Mouse (Mus musculus) ES-E14 (cell line): ENCODE measurements at regions not wholly inside any gene's neighbourhood (a gene's known extent, or its start where the extent isn't known, plus 50 kb on each side); places are given as distances from the start of the nearest gene placed in this dataset.

Experiments used
- DNase-seq: peaks from one replicate; pipeline ENCODE4 v3.0.0-alpha.2; 2013; ENCODE audit warnings: low read depth, low spot score
- H3K27ac ChIP-seq: 2 replicates; pipeline ENCODE4 v1.5.1; 2012; ENCODE audit warnings: low read depth, mild to moderate bottlenecking, low read length, moderate library complexity, mixed read lengths; ENCODE audit not compliant: poor library complexity, insufficient read depth, severe bottlenecking
- H3K36me3 ChIP-seq: 2 replicates; pipeline ENCODE4 v1.6.1; 2012; ENCODE audit warnings: mild to moderate bottlenecking, low read length, moderate library complexity, mixed read lengths; ENCODE audit not compliant: control insufficient read depth, poor library complexity, insufficient read depth, severe bottlenecking
- H3K4me1 ChIP-seq, 2 experiments: fragments of 150-350 bp in 1 of 2; sonication (generic) in 1 of 2; 2 replicates each; pipeline ENCODE4 v1.6.1; 2012; ENCODE audit warnings: low read length in 2 of 2, mild to moderate bottlenecking in 1 of 2, mixed read lengths in 1 of 2; ENCODE audit not compliant: control insufficient read depth in 2 of 2, insufficient read depth in 2 of 2, poor library complexity in 1 of 2
- H3K4me3 ChIP-seq, 2 experiments: fragments of 150-350 bp in 1 of 2; sonication (generic) in 1 of 2; 2 replicates each; pipeline ENCODE4 v1.5.1; 2012; ENCODE audit warnings: low read length in 2 of 2, low read depth in 1 of 2, mild to moderate bottlenecking in 1 of 2, mixed read lengths in 1 of 2; ENCODE audit not compliant: insufficient read depth in 1 of 2, poor library complexity in 1 of 2, severe bottlenecking in 1 of 2
- H3K9ac ChIP-seq: 2 replicates; pipeline ENCODE4 v1.6.1; 2012; ENCODE audit warnings: low read depth, mild to moderate bottlenecking, low read length, mixed read lengths; ENCODE audit not compliant: poor library complexity, insufficient read depth, severe bottlenecking
- H3K9me3 ChIP-seq: fragments of 150-350 bp; sonication (generic); 2 replicates; pipeline ENCODE4 v1.6.1; 2012; ENCODE audit warnings: low read depth, mild to moderate bottlenecking, low read length; ENCODE audit not compliant: control insufficient read depth, insufficient read depth
- CHD2 ChIP-seq: IDR thresholded peaks from 2 replicates; pipeline ENCODE4 v1.6.1; 2014; ENCODE audit warnings: mild to moderate bottlenecking, low read depth, low read length, inconsistent platforms
- HCFC1 ChIP-seq: IDR thresholded peaks from 2 replicates; pipeline ENCODE4 v1.6.1; 2012; ENCODE audit warnings: low read length, inconsistent platforms, borderline replicate concordance; ENCODE audit not compliant: insufficient read depth
- MAFK ChIP-seq: IDR thresholded peaks from 2 replicates; pipeline ENCODE4 v1.6.1; 2014; ENCODE audit warnings: mild to moderate bottlenecking, low read depth, low read length, inconsistent platforms; ENCODE audit not compliant: insufficient read depth
- ZC3H11A ChIP-seq: IDR thresholded peaks from 2 replicates; pipeline ENCODE4 v1.6.1; 2012; ENCODE audit warnings: low read depth, mild to moderate bottlenecking, inconsistent platforms, low read length, borderline replicate concordance
- ZNF384 ChIP-seq: IDR thresholded peaks from 2 replicates; pipeline ENCODE4 v1.6.1; 2012; ENCODE audit warnings: low read depth, low read length, inconsistent platforms
- in situ Hi-C, 2 experiments: fragments of 600-800 bp; cut with MboI; formaldehyde crosslinking; loops; one replicate each; pipeline ENCODE4 v1.15.1; 2025; ENCODE audit warnings: low sequenced_read_pairs in 2 of 2, inconsistent platforms in 1 of 2; ENCODE audit not compliant: unreplicated experiment in 2 of 2

DNA sequence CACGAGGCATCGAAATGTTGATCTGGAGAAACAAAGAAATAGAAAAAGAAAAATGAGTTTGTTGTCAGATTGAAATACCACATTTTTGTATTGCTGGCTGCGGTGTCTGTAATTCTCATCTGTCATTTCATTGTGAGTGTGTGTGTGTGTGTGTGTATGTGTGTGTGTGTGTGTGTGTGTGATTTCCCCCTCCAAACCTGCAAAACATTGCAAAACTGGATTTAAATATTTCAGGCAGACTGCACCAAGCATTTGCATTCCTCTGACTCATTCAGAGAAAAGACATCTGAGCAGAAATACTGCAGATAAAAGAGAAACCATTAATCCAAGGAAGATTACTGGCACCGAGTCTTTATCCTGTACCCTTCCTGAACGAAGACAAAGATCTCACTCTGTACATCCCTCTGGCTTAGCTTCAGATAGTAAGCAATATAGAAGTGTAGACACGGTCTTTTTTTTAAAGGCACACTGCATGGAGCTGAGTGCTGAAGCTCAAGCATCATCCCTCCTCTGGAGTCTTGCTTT lies 196.1 kb downstream of the Tmem38b start:
- no peaks in the 10 kb centered on the region for H3K9me3 ChIP-seq
- H3K36me3 ChIP-seq, result no peaks in the 10 kb centered on the region
- H3K27ac ChIP-seq, result no peak overlapping the region
- H3K4me1 ChIP-seq, result no peaks in the 10 kb centered on the region
- no peak for TF ChIP-seq ZNF384
- no peak for TF ChIP-seq CHD2
- TF ChIP-seq ZC3H11A, result no peak
- TF ChIP-seq HCFC1, result no peak
- no peak for TF ChIP-seq MAFK
- no peak overlapping the region for H3K4me3 ChIP-seq
- in situ Hi-C loops, result no loop called here
- no peak for DNase-seq
- H3K9ac ChIP-seq, result no peak overlapping the region

DNA sequence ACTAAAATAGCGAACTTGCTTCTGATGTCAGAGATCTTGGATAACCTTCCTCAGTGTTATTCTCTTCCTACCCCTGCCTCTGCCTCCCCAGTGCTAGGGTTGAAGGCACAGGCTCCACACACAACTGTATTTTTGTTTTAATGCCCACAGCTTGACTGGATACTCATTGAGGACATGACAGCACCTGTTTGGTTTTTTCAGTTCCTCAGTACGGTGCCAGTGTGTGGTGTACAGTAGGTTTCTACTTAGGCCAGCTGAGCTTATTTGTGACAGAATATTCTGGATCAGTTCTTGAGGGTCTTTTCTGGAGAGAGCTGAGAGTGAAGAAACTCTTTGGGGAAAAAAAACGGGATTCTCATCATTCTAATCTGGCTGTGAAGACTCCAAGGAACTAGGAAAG lies 201.1 kb downstream of the Tmem38b start:
- in situ Hi-C loops, result no loop called here
- H3K27ac ChIP-seq, result no peak overlapping the region
- TF ChIP-seq ZNF384 (no peak), HCFC1 (no peak), MAFK (no peak), CHD2 (no peak), ZC3H11A (no peak)

DNA sequence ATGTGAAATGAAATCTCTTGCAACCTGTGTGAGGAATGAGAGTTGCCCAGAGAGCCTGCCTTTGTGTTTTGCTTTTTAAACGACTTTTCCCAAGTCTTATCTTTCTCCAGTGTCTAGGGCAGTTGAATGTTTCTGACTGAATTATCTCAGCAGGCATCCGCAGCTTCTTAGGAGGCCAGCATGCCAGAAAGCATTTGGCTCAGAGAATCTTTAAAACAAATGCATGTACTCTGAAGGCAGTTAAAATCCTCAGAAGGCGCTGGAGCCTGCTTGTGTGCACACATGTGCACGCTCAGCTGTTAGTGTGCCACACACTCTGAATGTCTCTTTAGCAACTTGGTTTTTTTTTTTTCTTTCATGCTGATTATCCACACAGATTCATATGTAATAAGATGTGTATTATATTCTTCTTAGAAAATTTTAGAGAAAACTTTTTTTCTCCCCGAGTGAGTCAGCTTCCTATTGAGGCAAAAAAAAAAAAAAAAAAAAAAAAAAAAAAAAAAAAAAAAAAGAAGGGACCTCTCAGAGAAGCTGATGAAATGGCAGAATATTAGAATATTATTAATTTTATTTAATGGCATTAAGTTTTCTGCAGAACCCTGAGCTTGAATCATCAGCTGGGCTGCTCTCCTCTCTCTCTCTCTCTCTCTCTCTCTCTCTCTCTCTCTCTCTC lies 201.9 kb downstream of the Tmem38b start:
- no peak overlapping the region for H3K9ac ChIP-seq
- H3K4me3 ChIP-seq, result no peak overlapping the region
- H3K36me3 ChIP-seq, result no peaks in the 10 kb centered on the region
- TF ChIP-seq MAFK (no peak), ZC3H11A (no peak), CHD2 (no peak), ZNF384 (peak; percentile 69)
- no peak overlapping the region for H3K27ac ChIP-seq
- no peaks in the 10 kb centered on the region for H3K9me3 ChIP-seq
- peaks cover 0 to 6% of the 10 kb centered on the region in 2 experiments; a peak in 3 of 4 replicates for H3K4me1 ChIP-seq
- in situ Hi-C loops, result no loop called here
- DNase-seq, result no peak

More for the DNA sequence above, 201.1 kb downstream of the Tmem38b start:
- DNase-seq, result no peak
- H3K9me3 ChIP-seq, result no peaks in the 10 kb centered on the region
- no peak overlapping the region for H3K9ac ChIP-seq
- no peaks in the 10 kb centered on the region for H3K36me3 ChIP-seq
- no peaks in the 10 kb centered on the region; a peak in 2 of 4 replicates for H3K4me1 ChIP-seq
- no peak overlapping the region for H3K4me3 ChIP-seq

DNA sequence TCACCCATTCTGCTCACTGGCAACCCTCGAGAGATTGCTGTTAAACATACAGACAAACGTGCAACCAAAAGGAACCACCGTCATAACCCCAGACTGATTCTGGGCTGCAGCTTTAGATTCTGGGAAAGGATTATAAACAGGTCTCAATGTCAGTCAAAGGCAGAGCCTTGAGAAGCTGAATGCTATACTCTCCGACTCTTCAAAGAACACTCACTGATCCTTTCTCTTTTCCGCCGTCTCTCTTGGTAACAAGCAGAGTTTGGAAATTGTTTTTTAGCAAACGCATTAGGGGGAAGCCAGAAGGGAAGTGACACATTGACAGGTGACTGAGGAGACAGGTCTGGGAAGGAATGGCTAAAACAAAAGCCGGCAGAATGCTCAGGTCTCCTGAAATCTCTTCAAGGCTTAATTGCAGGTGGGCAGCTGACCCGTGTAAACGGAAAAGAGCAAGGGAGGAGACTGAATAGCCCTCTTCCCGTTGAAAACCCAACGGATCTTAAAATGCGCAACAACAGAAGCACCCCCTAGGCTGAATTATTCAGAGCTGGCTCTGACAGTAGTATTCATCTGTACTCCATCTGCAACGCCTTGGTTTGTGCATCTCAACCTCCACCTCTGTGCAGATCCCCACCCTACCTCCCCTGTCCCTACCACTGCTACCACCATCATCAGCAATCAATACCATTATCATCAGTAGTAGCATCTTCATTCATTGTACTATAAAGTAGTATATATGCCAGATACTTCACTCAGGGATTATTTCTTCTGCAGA lies 219.6 kb downstream of the Tmem38b start:
- no peak for TF ChIP-seq HCFC1
- no peak for TF ChIP-seq MAFK
- no peak for TF ChIP-seq ZC3H11A
- no peak for TF ChIP-seq ZNF384
- TF ChIP-seq CHD2, result no peak
- Histone ChIP-seq H3K9me3 (no peaks in the 10 kb centered on the region), H3K36me3 (no peaks in the 10 kb centered on the region), H3K27ac (no peak overlapping the region), H3K4me3 (no peak overlapping the region), H3K4me1 (no peaks in the 10 kb centered on the region), H3K9ac (no peak overlapping the region)
- DNase-seq, result no peak
- in situ Hi-C loops, result no loop called here
